ENCODE assay signal across 22 mouse cellular contexts in genomic region chr1:20684403-20684802, GRCm38 (mm10). TPM values are rescaled to one million over a fixed set of nuclear protein-coding genes. Genes with fewer than 3 reads are reported as not detected.
"Had no signal": no experiment of that assay in that cellular context is flagged by ENCODE, and none has a peak within 500 bp of the region (broad histone marks: within the 10 kb centered on the region; RNA-seq: fewer than 3 reads in every experiment).

No protein-coding gene starts in this region.

- H3K27me3 ChIP-seq: neural tube, embryonic 13.5 days; neural tube, embryonic 15.5 days; stomach, embryonic 15.5 days had no signal

- DNase-seq: retina, postnatal 1 day; right cerebral cortex, adult 18-20 months; right cerebral cortex, postnatal 14 days; right cerebral cortex, postnatal 25 days; right cerebral cortex, postnatal 4 days; spleen, adult 18-20 months; thymus, adult 18-20 months; thymus, adult 2 months; thymus, postnatal 14 days; thymus, postnatal 25 days; thymus, postnatal 36 days; thymus, postnatal 4 days had no signal

- H3K4me2 ChIP-seq: neural tube, embryonic 13.5 days; neural tube, embryonic 15.5 days; stomach, embryonic 15.5 days had no signal

- H3K4me3 ChIP-seq: neural tube, embryonic 13.5 days; neural tube, embryonic 15.5 days; stomach, embryonic 15.5 days had no signal

- H3K36me3 ChIP-seq: neural tube, embryonic 13.5 days; neural tube, embryonic 15.5 days; stomach, embryonic 15.5 days had no signal

RNA-seq across cellular contexts. Expression of gene Il17a, which starts 46.3 kb away (rescaled TPM):
- polyA plus RNA-seq: neural tube, embryonic 13.5 days; neural tube, embryonic 14.5 days; neural tube, embryonic 15.5 days; spleen, adult 2 months; stomach, embryonic 14.5 days; stomach, embryonic 15.5 days; stomach, embryonic 16.5 days; stomach, postnatal 0 days; testis, adult 2 months; urinary bladder, adult 2 months had no signal
